Mouse (Mus musculus) spleen, adult 2 months (tissue): ENCODE data around the gene 4930558K02Rik.

Experiments used
- CTCF ChIP-seq: fragments of 200-500 bp; IDR thresholded peaks from 2 replicates; pipeline ENCODE4 v1.5.1; 2011; ENCODE audit warnings: mild to moderate bottlenecking, inconsistent platforms; ENCODE audit not compliant: insufficient read depth, insufficient read length, insufficient replicate concordance; ENCODE audit errors: extremely low read depth
- POLR2A ChIP-seq: fragments of 200-500 bp; IDR thresholded peaks from 2 replicates; pipeline ENCODE4 v1.6.1; 2011; ENCODE audit warnings: low read depth, low read length, inconsistent platforms

DNA sequence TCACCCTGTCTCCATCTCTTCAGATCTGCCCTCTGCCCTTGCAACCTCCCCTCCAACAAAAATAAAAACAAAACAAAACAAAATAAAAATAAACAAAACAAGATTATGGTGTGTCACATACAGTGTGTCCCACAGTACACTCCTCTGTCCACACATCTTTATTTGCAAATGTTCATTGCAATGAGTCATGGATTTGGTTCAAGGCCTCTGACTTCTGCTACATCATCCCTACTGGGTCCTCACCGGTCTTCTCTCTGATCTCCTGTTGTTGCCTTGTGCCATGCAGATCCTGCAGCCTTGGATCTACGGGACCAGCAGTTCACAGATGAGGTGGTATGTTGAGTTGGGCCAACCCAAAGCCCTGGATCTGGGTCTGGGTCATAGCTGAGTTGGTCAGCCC lies 59.8 kb downstream of the 4930558K02Rik start:
- TF ChIP-seq CTCF (no peak), POLR2A (no peak)
